Mouse (Mus musculus) CH12.LX (cell line): ENCODE data around the gene Hmcn1. TPM values are rescaled to one million over a fixed set of nuclear protein-coding genes. Genes with fewer than 3 reads are reported as not detected.

Source experiments
- DNase-seq: peaks from one replicate; pipeline ENCODE4 v3.0.0-alpha.2; 2013; ENCODE audit errors: extremely low read depth
- H3K27ac ChIP-seq: 2 replicates; pipeline ENCODE4 v1.5.1; 2012; ENCODE audit warnings: low read depth, mild to moderate bottlenecking, control low read depth, moderate library complexity; ENCODE audit not compliant: insufficient read depth
- H3K27me3 ChIP-seq: replicated peaks from 2 replicates; pipeline ENCODE3; 2012; ENCODE audit warnings: inconsistent platforms
- H3K36me3 ChIP-seq, 2 experiments: replicated peaks in 1 of 2; 2 replicates each; pipeline versions ENCODE3 to v1.6.1; 2012; ENCODE audit warnings: inconsistent platforms in 1 of 2, low read length in 1 of 2, mild to moderate bottlenecking in 1 of 2, mixed read lengths in 1 of 2, moderate library complexity in 1 of 2; ENCODE audit not compliant: control insufficient read depth in 1 of 2, insufficient read depth in 1 of 2
- H3K4me1 ChIP-seq, 2 experiments: 2 replicates each; pipeline ENCODE4 v1.6.1; 2012; ENCODE audit warnings: inconsistent platforms in 1 of 2, moderate library complexity in 1 of 2; ENCODE audit not compliant: insufficient read depth in 2 of 2, control insufficient read depth in 1 of 2
- H3K4me2 ChIP-seq: 2 replicates; pipeline ENCODE4 v1.6.1; 2012; ENCODE audit warnings: low read depth, mild to moderate bottlenecking, control low read depth; ENCODE audit not compliant: poor library complexity, insufficient read depth, severe bottlenecking
- H3K4me3 ChIP-seq, 3 experiments: fragments of 150-350 bp in 1 of 3; sonication (generic) in 1 of 3; replicated peaks in 1 of 3; 2 replicates each; pipeline versions ENCODE3 to v1.5.1; 2011 to 2012; ENCODE audit warnings: low read depth in 2 of 3, low read length in 2 of 3, mild to moderate bottlenecking in 2 of 3, moderate library complexity in 2 of 3, control low read depth in 1 of 3, improper control_type of control experiment in 1 of 3, inconsistent platforms in 1 of 3, mixed read lengths in 1 of 3; ENCODE audit not compliant: poor library complexity in 1 of 3
- H3K79me2 ChIP-seq: replicated peaks from 2 replicates; pipeline ENCODE4 v1.6.1; 2012; ENCODE audit warnings: mild to moderate bottlenecking, moderate library complexity; ENCODE audit not compliant: control insufficient read depth, poor library complexity, insufficient read depth, severe bottlenecking; ENCODE audit errors: extremely low read depth
- H3K9ac ChIP-seq: 2 replicates; pipeline ENCODE4 v1.6.1; 2012; ENCODE audit warnings: low read depth, mild to moderate bottlenecking, control low read depth, moderate library complexity; ENCODE audit not compliant: insufficient read depth
- H3K9me3 ChIP-seq: replicated peaks from 2 replicates; pipeline ENCODE3; 2012; ENCODE audit warnings: low read length, inconsistent platforms, mixed read lengths
- CTCF ChIP-seq, 2 experiments: IDR thresholded peaks in 1 of 2; conservative IDR thresholded peaks in 1 of 2; 2 replicates each; pipeline ENCODE4 v1.5.1; 2011 to 2012; ENCODE audit warnings: low read depth in 2 of 2, low read length in 2 of 2, improper control_type of control experiment in 1 of 2, inconsistent platforms in 1 of 2, mild to moderate bottlenecking in 1 of 2, moderate library complexity in 1 of 2
- E2F4 ChIP-seq: IDR thresholded peaks from 2 replicates; pipeline ENCODE4 v1.6.1; 2011; ENCODE audit warnings: low read depth, low read length, improper control_type of control experiment; ENCODE audit not compliant: insufficient replicate concordance
- EP300 ChIP-seq: IDR thresholded peaks from 2 replicates; pipeline ENCODE4 v1.6.1; 2011; ENCODE audit warnings: low read length, improper control_type of control experiment
- ETS1 ChIP-seq: conservative IDR thresholded peaks from 2 replicates; pipeline ENCODE4 v1.6.1; 2012; ENCODE audit warnings: low read depth, mild to moderate bottlenecking, inconsistent platforms, low read length, improper control_type of control experiment, moderate library complexity
- HCFC1 ChIP-seq: IDR thresholded peaks from 2 replicates; pipeline ENCODE4 v1.6.1; 2012; ENCODE audit warnings: low read depth, mild to moderate bottlenecking, inconsistent platforms, low read length, improper control_type of control experiment
- IRF4 ChIP-seq: IDR thresholded peaks from 2 replicates; pipeline ENCODE4 v1.6.1; 2014; ENCODE audit warnings: low read depth, mild to moderate bottlenecking, inconsistent platforms, low read length, improper control_type of control experiment
- JUND ChIP-seq: conservative IDR thresholded peaks from 2 replicates; pipeline ENCODE4 v1.6.1; 2011; ENCODE audit warnings: low read depth, low read length, improper control_type of control experiment
- MAFK ChIP-seq: IDR thresholded peaks from 2 replicates; pipeline ENCODE4 v1.6.1; 2011; ENCODE audit warnings: low read length, improper control_type of control experiment; ENCODE audit not compliant: insufficient replicate concordance
- MAX ChIP-seq: IDR thresholded peaks from 2 replicates; pipeline ENCODE4 v1.6.1; 2011; ENCODE audit warnings: low read length, improper control_type of control experiment
- MAZ ChIP-seq: IDR thresholded peaks from 2 replicates; pipeline ENCODE4 v1.6.1; 2012; ENCODE audit warnings: low read depth, mild to moderate bottlenecking, inconsistent platforms, low read length, improper control_type of control experiment, moderate library complexity
- MXI1 ChIP-seq: IDR thresholded peaks from 2 replicates; pipeline ENCODE4 v1.6.1; 2011; ENCODE audit warnings: mild to moderate bottlenecking, low read depth, low read length, improper control_type of control experiment
- NRF1 ChIP-seq: IDR thresholded peaks from 2 replicates; pipeline ENCODE4 v1.6.1; 2014; ENCODE audit warnings: low read depth, mild to moderate bottlenecking, inconsistent platforms, low read length, improper control_type of control experiment, moderate library complexity
- PAX5 ChIP-seq: IDR thresholded peaks from 2 replicates; pipeline ENCODE4 v1.6.1; 2012; ENCODE audit warnings: low read length, inconsistent platforms, mixed read lengths
- POLR2A ChIP-seq: IDR thresholded peaks from 2 replicates; pipeline ENCODE4 v1.6.1; 2011; ENCODE audit warnings: low read depth, mild to moderate bottlenecking, improper control_type of control experiment, low read length
- TBP ChIP-seq: conservative IDR thresholded peaks from 2 replicates; pipeline ENCODE4 v1.6.1; 2011; ENCODE audit warnings: low read depth, low read length, improper control_type of control experiment
- UBTF ChIP-seq: IDR thresholded peaks from 2 replicates; pipeline ENCODE4 v1.6.1; 2012; ENCODE audit warnings: low read depth, mild to moderate bottlenecking, inconsistent platforms, low read length, improper control_type of control experiment, moderate library complexity
- USF2 ChIP-seq: conservative IDR thresholded peaks from 2 replicates; pipeline ENCODE4 v1.6.1; 2011; ENCODE audit warnings: low read depth, low read length, improper control_type of control experiment
- ZKSCAN1 ChIP-seq: IDR thresholded peaks from 2 replicates; pipeline ENCODE4 v1.6.1; 2012; ENCODE audit warnings: low read depth, inconsistent platforms, low read length, improper control_type of control experiment, borderline replicate concordance
- ZMIZ1 ChIP-seq: IDR thresholded peaks from 2 replicates; pipeline ENCODE4 v1.6.1; 2012; ENCODE audit warnings: low read depth, mild to moderate bottlenecking, inconsistent platforms, low read length, improper control_type of control experiment
- ZNF384 ChIP-seq: IDR thresholded peaks from 2 replicates; pipeline ENCODE4 v1.6.1; 2012; ENCODE audit warnings: low read depth, low read length, improper control_type of control experiment, inconsistent platforms
- dilution Hi-C: fragments of 300-500 bp; cut with MboI; formaldehyde crosslinking; loops from 2 replicates; pipeline ENCODE4 v1.14.3; 2020; ENCODE audit warnings: low sequenced_read_pairs; ENCODE audit not compliant: extremely low pct_unique_long_range_greater_than_20kb, extremely low pct_ligation_motif_present
- in situ Hi-C: fragments of 300-500 bp; cut with MboI; formaldehyde crosslinking; loops from 3 replicates; pipeline ENCODE4 v1.14.3; 2019; ENCODE audit warnings: low sequenced_read_pairs, low pct_ligation_motif_present, low pct_unique_long_range_greater_than_20kb, mixed read lengths
- polyA plus RNA-seq: library from polyadenylated mRNA; unstranded; fragments of >175 nt; gene quantifications from 2 replicates; pipeline ENCODE4 v1.2.1, GENCODE M21; 2012; ENCODE audit warnings: low read depth; ENCODE audit not compliant: insufficient read length
- total RNA-seq, 2 experiments: library from RNA; depleted of rRNA; stranded (reverse); fragments of 300-350 nt in 1 of 2; fragments of >200 nt in 1 of 2; gene quantifications; 2 replicates each; pipeline ENCODE4 v1.2.3; 2012 to 2014

Hmcn1 gene
- total and polyA plus RNA-seq, 3 experiments = under 0.01 to 0.04 (median 0.01) TPM

GRCm38 (mm10) chr1:150769836-150770235 lies 223.4 kb downstream of the Hmcn1 start:
- dilution Hi-C loops = no loop called here
- Histone ChIP-seq H3K79me2 (no peaks in the 10 kb centered on the region), H3K9me3 (no peaks in the 10 kb centered on the region)

GRCm38 (mm10) chr1:150761678-150762077 lies 231.6 kb downstream of the Hmcn1 start:
- TF ChIP-seq EP300 = peak; percentile 12; the same call in 1 of the 2 replicates
- 0 out of 2 replicates have a peak, but pooled peaks have one; percentile 15 for TF ChIP-seq ZNF384
- no peak for TF ChIP-seq HCFC1
- TF ChIP-seq, all 38 proteins: peak for 2
- dilution Hi-C loops (no loop called here), in situ Hi-C loops (no loop called here)
- Histone ChIP-seq H3K4me1 (peaks cover 0 to 17% of the 10 kb centered on the region in 2 experiments; a peak in 3 of 4 replicates), H3K9ac (no peak overlapping the region), H3K9me3 (no peaks in the 10 kb centered on the region), H3K4me3 (no peak overlapping the region), H3K27ac (no peak overlapping the region), H3K36me3 (no peaks in the 10 kb centered on the region), H3K27me3 (no peaks in the 10 kb centered on the region), H3K79me2 (no peaks in the 10 kb centered on the region), H3K4me2 (no peak overlapping the region)
- no peak for DNase-seq

More at GRCm38 (mm10) chr1:150769836-150770235, 223.4 kb downstream of the Hmcn1 start:
- Histone ChIP-seq H3K27ac (no peak overlapping the region), H3K4me1 (no peaks in the 10 kb centered on the region), H3K36me3 (no peaks in the 10 kb centered on the region), H3K27me3 (no peaks in the 10 kb centered on the region), H3K4me3 (no peak overlapping the region), H3K9ac (no peak overlapping the region), H3K4me2 (no peak overlapping the region)
- in situ Hi-C loops = no loop called here
- DNase-seq = no peak
- TF ChIP-seq TBP = no peak
- no peak for TF ChIP-seq ETS1
- no peak for TF ChIP-seq MXI1
- TF ChIP-seq NRF1 = no peak
- no peak for TF ChIP-seq EP300
- no peak for TF ChIP-seq UBTF
- no peak for TF ChIP-seq POLR2A
- TF ChIP-seq USF2 = no peak
- TF ChIP-seq PAX5 = no peak
- TF ChIP-seq HCFC1 = no peak
- no peak for TF ChIP-seq ZMIZ1
- no peak for TF ChIP-seq IRF4
- TF ChIP-seq MAZ = no peak
- no peak for TF ChIP-seq MAFK
- TF ChIP-seq JUND = no peak
- no peak for TF ChIP-seq ZNF384
- no peak for TF ChIP-seq CTCF (conservative IDR thresholded peaks at IDR 0.05 in 1 of 2, IDR thresholded peaks at IDR 0.05 in 1 of 2; ENCODE audit: low read depth in 2 of 2, low read length in 2 of 2)
- no peak for TF ChIP-seq ZKSCAN1
- no peak for TF ChIP-seq MAX
- TF ChIP-seq E2F4 = no peak
